Mouse (Mus musculus): Measurements from ENCODE around the gene Dnajc13. TPM values are rescaled to one million over a fixed set of nuclear protein-coding genes. Genes with fewer than 3 reads are reported as not detected.

Gene Dnajc13
- polyA plus RNA-seq, 1 experiment from 2014 or later: 26.8 TPM

DNA sequence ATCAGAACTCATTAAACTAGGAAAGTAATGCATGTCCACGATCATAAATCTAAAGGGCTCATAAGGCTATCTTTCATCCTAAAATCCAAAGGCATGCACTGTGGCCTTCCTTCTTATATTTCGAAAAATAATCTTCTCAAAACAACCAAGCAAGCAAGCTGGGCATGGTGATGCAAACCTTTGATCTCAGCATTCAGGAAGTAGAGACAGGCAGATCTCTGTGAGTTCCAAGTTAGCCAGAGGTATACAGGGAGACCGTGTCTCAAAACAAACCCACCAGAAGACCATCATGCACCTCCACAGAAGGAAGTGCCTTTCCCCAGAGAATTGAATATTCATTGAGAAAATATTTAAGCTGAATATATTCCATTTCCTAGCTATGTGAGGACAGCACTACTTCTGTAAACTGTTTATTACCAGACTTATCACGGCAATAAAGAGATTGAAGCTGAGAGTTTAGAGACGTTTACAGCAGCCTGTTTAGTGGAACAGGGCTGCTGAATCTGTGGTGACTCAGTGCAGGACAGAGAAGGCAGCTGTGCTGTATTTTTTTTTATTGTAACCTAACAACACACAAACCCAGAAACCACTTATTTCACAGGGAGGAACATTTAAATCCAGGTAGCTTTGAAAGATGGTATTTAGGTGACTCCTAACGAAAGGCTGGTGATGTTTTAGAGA, 15.3 kb downstream of the Dnajc13 start:
- 72% methylated on average over 6 of the region's 6 CpGs for WGBS
- no peaks in the 10 kb centered on the region for H3K4me1 ChIP-seq (ENCODE audit: control insufficient read depth, insufficient read depth, low read length)
- H3K27me3 ChIP-seq (ENCODE audit: control insufficient read depth, insufficient read depth, low read length): no peaks in the 10 kb centered on the region
- no peak overlapping the region for H3K4me2 ChIP-seq (ENCODE audit: low read depth)
- DNase-seq (ENCODE audit: low spot score) (no peak), ATAC-seq (ENCODE audit: insufficient read depth, low FRiP score, low TSS enrichment) (no peak)
- H3K9ac ChIP-seq (ENCODE audit: low read length): no peak overlapping the region
- H3K4me3 ChIP-seq (ENCODE audit: low read depth, low read length): no peak overlapping the region
- H3K9me3 ChIP-seq (ENCODE audit: control insufficient read depth, low read length): no peaks in the 10 kb centered on the region
- H3K27ac ChIP-seq (ENCODE audit: low read depth, low read length): no peak overlapping the region
- no peaks in the 10 kb centered on the region for H3K36me3 ChIP-seq (ENCODE audit: control insufficient read depth, insufficient read depth, low read length)

- no peak overlapping the region for H3K4me3 ChIP-seq (ENCODE audit: low read depth, low read length)
- no peaks in the 10 kb centered on the region; the same call in 1 of the 2 replicates for H3K36me3 ChIP-seq (ENCODE audit: control insufficient read depth, insufficient read depth, low read length)
- H3K4me2 ChIP-seq (ENCODE audit: low read depth): no peak overlapping the region
- H3K4me1 ChIP-seq (ENCODE audit: control insufficient read depth, insufficient read depth, low read length): no peaks in the 10 kb centered on the region
- H3K9me3 ChIP-seq (ENCODE audit: control insufficient read depth, low read length): no peaks in the 10 kb centered on the region
- H3K27me3 ChIP-seq (ENCODE audit: control insufficient read depth, insufficient read depth, low read length): no peaks in the 10 kb centered on the region
- no peak for DNase-seq (ENCODE audit: low spot score)
- H3K27ac ChIP-seq (ENCODE audit: low read depth, low read length): no peak overlapping the region
- no peak for ATAC-seq (ENCODE audit: insufficient read depth, low FRiP score, low TSS enrichment)
- no peak overlapping the region for H3K9ac ChIP-seq (ENCODE audit: low read length)
- 85% methylated on average over 9 of the region's 9 CpGs for WGBS
Measured at GRCm38 (mm10) chr9:104243799-104244466, 18.8 kb downstream of the Dnajc13 start.

GRCm38 (mm10) chr9:104240146-104240545, 22.6 kb downstream of the Dnajc13 start:
- Histone ChIP-seq H3K4me2 (ENCODE audit: low read depth) (no peak overlapping the region), H3K27me3 (ENCODE audit: control insufficient read depth, insufficient read depth, low read length) (no peaks in the 10 kb centered on the region), H3K27ac (ENCODE audit: low read depth, low read length) (no peak overlapping the region), H3K4me3 (ENCODE audit: low read depth, low read length) (no peak overlapping the region), H3K4me1 (ENCODE audit: control insufficient read depth, insufficient read depth, low read length) (no peaks in the 10 kb centered on the region), H3K9me3 (ENCODE audit: control insufficient read depth, low read length) (no peaks in the 10 kb centered on the region), H3K36me3 (ENCODE audit: control insufficient read depth, insufficient read depth, low read length) (peaks cover 8% of the 10 kb centered on the region; the same call in 1 of the 2 replicates), H3K9ac (ENCODE audit: low read length) (no peak overlapping the region)
- DNase-seq (ENCODE audit: low spot score) (no peak), ATAC-seq (ENCODE audit: insufficient read depth, low FRiP score, low TSS enrichment) (no peak)
- WGBS: 95% methylated on average over 7 of the region's 7 CpGs

- H3K4me1 ChIP-seq (ENCODE audit: control insufficient read depth, insufficient read depth, low read length): no peaks in the 10 kb centered on the region
- no peaks in the 10 kb centered on the region for H3K9me3 ChIP-seq (ENCODE audit: control insufficient read depth, low read length)
- DNase-seq (ENCODE audit: low spot score) (no peak), ATAC-seq (ENCODE audit: insufficient read depth, low FRiP score, low TSS enrichment) (no peak)
- 90% methylated on average over 8 of the region's 8 CpGs for WGBS
- no peak overlapping the region for H3K4me2 ChIP-seq (ENCODE audit: low read depth)
- no peak overlapping the region for H3K27ac ChIP-seq (ENCODE audit: low read depth, low read length)
- H3K4me3 ChIP-seq (ENCODE audit: low read depth, low read length): no peak overlapping the region
- peaks cover 8% of the 10 kb centered on the region; the same call in 1 of the 2 replicates for H3K36me3 ChIP-seq (ENCODE audit: control insufficient read depth, insufficient read depth, low read length)
- H3K27me3 ChIP-seq (ENCODE audit: control insufficient read depth, insufficient read depth, low read length): no peaks in the 10 kb centered on the region
- H3K9ac ChIP-seq (ENCODE audit: low read length): no peak overlapping the region
Measured at GRCm38 (mm10) chr9:104239076-104239475, 23.7 kb downstream of the Dnajc13 start.

DNA sequence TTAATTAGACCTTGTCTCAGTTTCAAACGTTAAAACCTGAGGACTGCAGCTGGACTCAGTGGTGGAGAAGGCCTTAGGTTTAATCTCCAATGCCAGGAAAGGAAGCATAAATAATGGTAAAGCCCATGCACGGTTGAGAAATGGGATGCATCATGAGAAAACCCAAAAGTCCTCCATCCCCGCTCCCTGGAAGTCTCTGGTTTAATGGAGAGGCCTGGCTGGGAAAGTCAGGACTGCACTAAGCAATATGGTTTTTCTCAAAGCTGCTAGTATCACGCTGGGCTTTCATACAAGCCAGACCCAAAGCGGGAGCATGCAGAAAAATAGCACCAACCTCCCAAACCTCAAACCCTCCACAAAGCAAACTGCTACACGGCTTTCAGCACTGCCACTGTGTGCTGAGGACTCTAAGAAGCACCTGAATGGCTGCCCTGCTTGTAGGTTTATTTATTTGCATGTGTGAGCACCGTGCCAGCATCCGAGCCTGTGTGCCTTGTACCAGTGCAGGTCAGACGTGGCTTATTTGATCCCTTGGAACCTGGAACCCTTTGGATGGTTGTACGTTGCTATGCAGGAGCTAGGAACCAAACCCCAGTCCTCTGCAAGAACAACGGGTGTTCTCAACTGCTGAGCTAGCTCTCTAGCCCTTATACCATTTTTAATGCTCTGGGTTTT, 26.3 kb downstream of the Dnajc13 start:
- Histone ChIP-seq H3K4me3 (ENCODE audit: low read depth, low read length) (no peak overlapping the region), H3K4me1 (ENCODE audit: control insufficient read depth, insufficient read depth, low read length) (no peaks in the 10 kb centered on the region), H3K9me3 (ENCODE audit: control insufficient read depth, low read length) (no peaks in the 10 kb centered on the region), H3K4me2 (ENCODE audit: low read depth) (no peak overlapping the region), H3K27me3 (ENCODE audit: control insufficient read depth, insufficient read depth, low read length) (no peaks in the 10 kb centered on the region), H3K27ac (ENCODE audit: low read depth, low read length) (no peak overlapping the region), H3K36me3 (ENCODE audit: control insufficient read depth, insufficient read depth, low read length) (peaks cover 8% of the 10 kb centered on the region; the same call in 1 of the 2 replicates), H3K9ac (ENCODE audit: low read length) (no peak overlapping the region)
- WGBS: 94% methylated on average over 11 of the region's 11 CpGs
- no peak for DNase-seq (ENCODE audit: low spot score)
- ATAC-seq (ENCODE audit: insufficient read depth, low FRiP score, low TSS enrichment): no peak

GRCm38 (mm10) chr9:104235751-104236150, 27.0 kb downstream of the Dnajc13 start:
- no peaks in the 10 kb centered on the region for H3K9me3 ChIP-seq (ENCODE audit: control insufficient read depth, low read length)
- H3K4me1 ChIP-seq (ENCODE audit: control insufficient read depth, insufficient read depth, low read length): no peaks in the 10 kb centered on the region
- 92% methylated on average over 5 of the region's 5 CpGs for WGBS
- DNase-seq (ENCODE audit: low spot score): no peak
- H3K27ac ChIP-seq (ENCODE audit: low read depth, low read length): no peak overlapping the region
- H3K9ac ChIP-seq (ENCODE audit: low read length): no peak overlapping the region
- H3K27me3 ChIP-seq (ENCODE audit: control insufficient read depth, insufficient read depth, low read length): no peaks in the 10 kb centered on the region
- H3K4me2 ChIP-seq (ENCODE audit: low read depth): no peak overlapping the region
- H3K36me3 ChIP-seq (ENCODE audit: control insufficient read depth, insufficient read depth, low read length): peaks cover 8% of the 10 kb centered on the region; the same call in 1 of the 2 replicates
- no peak for ATAC-seq (ENCODE audit: insufficient read depth, low FRiP score, low TSS enrichment)
- H3K4me3 ChIP-seq (ENCODE audit: low read depth, low read length): no peak overlapping the region

GRCm38 (mm10) chr9:104233815-104234214, 28.9 kb downstream of the Dnajc13 start:
- WGBS: 82% methylated on average over 1 of the region's 1 CpGs
- no peak for DNase-seq (ENCODE audit: low spot score)
- Histone ChIP-seq H3K27ac (ENCODE audit: low read depth, low read length) (no peak overlapping the region), H3K27me3 (ENCODE audit: control insufficient read depth, insufficient read depth, low read length) (no peaks in the 10 kb centered on the region), H3K4me1 (ENCODE audit: control insufficient read depth, insufficient read depth, low read length) (no peaks in the 10 kb centered on the region), H3K4me2 (ENCODE audit: low read depth) (no peak overlapping the region), H3K9me3 (ENCODE audit: control insufficient read depth, low read length) (no peaks in the 10 kb centered on the region), H3K4me3 (ENCODE audit: low read depth, low read length) (no peak overlapping the region), H3K36me3 (ENCODE audit: control insufficient read depth, insufficient read depth, low read length) (peaks cover 8% of the 10 kb centered on the region; the same call in 1 of the 2 replicates), H3K9ac (ENCODE audit: low read length) (no peak overlapping the region)
- no peak for ATAC-seq (ENCODE audit: insufficient read depth, low FRiP score, low TSS enrichment)

- H3K27ac ChIP-seq (ENCODE audit: low read depth, low read length): no peak overlapping the region
- no peak overlapping the region for H3K9ac ChIP-seq (ENCODE audit: low read length)
- H3K9me3 ChIP-seq (ENCODE audit: control insufficient read depth, low read length): no peaks in the 10 kb centered on the region
- H3K36me3 ChIP-seq (ENCODE audit: control insufficient read depth, insufficient read depth, low read length): peaks cover 10% of the 10 kb centered on the region; the same call in 1 of the 2 replicates
- DNase-seq (ENCODE audit: low spot score): no peak
- no peak overlapping the region for H3K4me2 ChIP-seq (ENCODE audit: low read depth)
- no peak for ATAC-seq (ENCODE audit: insufficient read depth, low FRiP score, low TSS enrichment)
- WGBS: 97% methylated on average over 5 of the region's 5 CpGs
- no peaks in the 10 kb centered on the region for H3K27me3 ChIP-seq (ENCODE audit: control insufficient read depth, insufficient read depth, low read length)
- no peak overlapping the region for H3K4me3 ChIP-seq (ENCODE audit: low read depth, low read length)
- no peaks in the 10 kb centered on the region for H3K4me1 ChIP-seq (ENCODE audit: control insufficient read depth, insufficient read depth, low read length)
Measured at GRCm38 (mm10) chr9:104233060-104233459, 29.7 kb downstream of the Dnajc13 start.
